Mouse (Mus musculus): ENCODE data around the gene Pgm3. TPM values are rescaled to one million over a fixed set of nuclear protein-coding genes. Genes with fewer than 3 reads are reported as not detected.
"Not testable (repeated sequence)": the region's sequence is repeated elsewhere in the genome, so short reads cannot be mapped to it uniquely, and the experiment has no call there.

Pgm3 gene
- polyA plus RNA-seq, 1 experiment from 2014 or later: 32.8 TPM

GRCm38 (mm10) chr9:86594357-86594767 is 22.7 kb upstream of the Pgm3 start:
- H3K4me1 ChIP-seq (ENCODE audit: control insufficient read depth, insufficient read depth, low read length); H3K4me3 ChIP-seq (ENCODE audit: low read depth, low read length); H3K36me3 ChIP-seq (ENCODE audit: control insufficient read depth, insufficient read depth, low read length); H3K9me3 ChIP-seq (replicated peaks; ENCODE audit: control insufficient read depth, low read length, poor library complexity, severe bottlenecking); H3K27me3 ChIP-seq (ENCODE audit: control insufficient read depth, insufficient read depth, low read depth, low read length); H3K4me2 ChIP-seq (ENCODE audit: low read length); H3K9ac ChIP-seq (ENCODE audit: low read depth, low read length); H3K27ac ChIP-seq (ENCODE audit: low read length): not testable (repeated sequence)
- 0 out of 2 replicates have a peak, but pooled peaks have one; percentile 36 for ATAC-seq
- 69% methylated on average over 9 of the region's 10 CpGs for WGBS

DNA sequence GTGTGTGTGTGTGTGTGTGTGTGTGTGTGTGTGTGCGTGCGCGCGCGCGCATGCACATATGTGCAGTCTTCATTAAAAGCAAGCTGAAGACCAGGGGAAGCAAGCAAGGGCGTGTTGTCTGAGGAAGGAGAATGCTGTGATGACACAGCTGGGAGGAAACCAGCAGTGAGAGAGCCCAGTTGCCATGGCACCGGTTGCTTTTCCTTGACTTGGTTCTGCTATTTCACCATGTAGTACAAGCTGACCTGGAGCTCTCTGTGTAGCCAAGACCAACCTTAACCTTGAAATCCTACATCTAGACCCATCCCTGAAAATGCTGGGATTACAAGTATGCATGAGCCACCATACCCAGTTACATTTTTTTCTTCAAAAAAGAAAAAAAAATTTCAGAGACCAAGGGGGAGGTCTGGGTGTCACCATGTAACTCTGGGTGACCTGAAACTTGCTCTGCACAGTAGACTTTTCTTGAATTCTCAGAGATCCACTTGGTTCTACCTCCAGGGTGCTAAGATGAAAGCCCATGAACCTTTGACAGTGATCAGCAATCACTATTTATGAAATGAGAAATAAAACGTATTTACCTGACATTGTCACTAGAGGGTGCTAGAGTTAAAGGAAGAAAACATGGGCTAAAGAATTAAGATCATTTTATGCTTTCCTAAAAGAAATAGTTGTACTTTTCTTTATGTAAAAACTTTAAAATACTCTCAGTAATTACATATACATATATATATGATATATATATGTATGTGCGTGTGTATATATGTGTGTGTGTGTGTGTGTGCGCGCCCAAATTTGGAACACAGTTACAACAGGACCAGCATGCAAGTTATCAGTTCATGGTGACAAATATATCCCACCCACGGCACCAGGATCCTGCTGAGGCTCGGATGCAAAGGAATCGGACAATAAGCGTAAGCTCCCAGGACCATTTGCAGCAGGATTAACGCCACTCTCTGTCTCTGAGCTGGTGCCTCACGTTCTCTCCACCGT is 21.3 kb upstream of the Pgm3 start:
- ATAC-seq: peak; percentile 59
- no peak overlapping the region for H3K9ac ChIP-seq (ENCODE audit: low read depth, low read length)
- WGBS: 66% methylated on average over 19 of the region's 19 CpGs
- no peak overlapping the region for H3K4me2 ChIP-seq (ENCODE audit: low read length)
- H3K27me3 ChIP-seq (ENCODE audit: control insufficient read depth, insufficient read depth, low read depth, low read length): no peaks in the 10 kb centered on the region
- H3K36me3 ChIP-seq (ENCODE audit: control insufficient read depth, insufficient read depth, low read length): no peaks in the 10 kb centered on the region
- no peak overlapping the region for H3K4me3 ChIP-seq (ENCODE audit: low read depth, low read length)
- no peaks in the 10 kb centered on the region for H3K9me3 ChIP-seq (replicated peaks; ENCODE audit: control insufficient read depth, low read length, poor library complexity, severe bottlenecking)
- H3K4me1 ChIP-seq (ENCODE audit: control insufficient read depth, insufficient read depth, low read length): peaks cover 4% of the 10 kb centered on the region
- no peak overlapping the region for H3K27ac ChIP-seq (ENCODE audit: low read length)

DNA sequence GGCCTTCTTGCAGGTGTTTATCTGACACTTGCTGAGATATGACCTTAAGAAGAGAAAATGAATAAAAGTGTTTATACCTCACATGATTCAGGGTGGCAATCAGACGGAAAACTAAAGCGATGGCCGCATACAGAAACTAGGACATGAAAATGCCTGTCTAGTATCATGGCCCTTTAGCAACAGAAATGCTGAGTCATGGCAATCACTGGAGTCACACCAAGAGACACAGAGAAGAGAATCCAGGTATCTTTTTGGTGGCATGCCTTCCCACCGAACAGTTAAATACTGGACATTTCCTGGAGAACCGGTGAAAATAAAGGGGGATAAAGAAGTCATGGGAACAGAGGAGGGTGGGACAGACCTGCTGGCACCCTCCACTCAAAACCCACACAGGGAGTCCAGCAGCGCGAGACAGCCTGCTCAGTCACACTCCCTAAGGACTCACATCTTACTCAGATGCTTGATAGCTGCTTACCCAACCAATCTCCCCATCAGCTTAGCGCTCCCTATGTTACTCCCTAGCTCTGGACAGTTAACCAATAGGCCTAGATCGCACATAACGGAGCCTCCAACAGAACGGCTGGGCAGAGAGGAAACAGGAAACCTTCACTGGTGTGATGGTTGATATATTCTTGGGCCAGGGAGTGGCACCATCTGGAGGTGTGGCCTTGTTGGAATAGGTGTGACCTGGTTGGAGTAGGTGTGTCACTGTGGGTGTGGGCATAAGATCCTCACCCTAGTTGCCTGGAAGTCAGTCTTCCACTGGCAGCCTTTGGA is 15.6 kb upstream of the Pgm3 start:
- H3K9ac ChIP-seq (ENCODE audit: low read depth, low read length): no peak overlapping the region
- no peaks in the 10 kb centered on the region for H3K36me3 ChIP-seq (ENCODE audit: control insufficient read depth, insufficient read depth, low read length)
- no peaks in the 10 kb centered on the region for H3K4me1 ChIP-seq (ENCODE audit: control insufficient read depth, insufficient read depth, low read length)
- no peak overlapping the region for H3K27ac ChIP-seq (ENCODE audit: low read length)
- no peak overlapping the region for H3K4me3 ChIP-seq (ENCODE audit: low read depth, low read length)
- no peak overlapping the region for H3K4me2 ChIP-seq (ENCODE audit: low read length)
- H3K9me3 ChIP-seq (replicated peaks; ENCODE audit: control insufficient read depth, low read length, poor library complexity, severe bottlenecking): no peaks in the 10 kb centered on the region
- no peak for ATAC-seq
- 95% methylated on average over 11 of the region's 11 CpGs for WGBS
- no peaks in the 10 kb centered on the region for H3K27me3 ChIP-seq (ENCODE audit: control insufficient read depth, insufficient read depth, low read depth, low read length)

GRCm38 (mm10) chr9:86583740-86584139 is 12.1 kb upstream of the Pgm3 start:
- Histone ChIP-seq H3K4me2 (ENCODE audit: low read length) (no peak overlapping the region), H3K4me3 (ENCODE audit: low read depth, low read length) (no peak overlapping the region), H3K9ac (ENCODE audit: low read depth, low read length) (no peak overlapping the region), H3K4me1 (ENCODE audit: control insufficient read depth, insufficient read depth, low read length) (no peaks in the 10 kb centered on the region), H3K27ac (ENCODE audit: low read length) (no peak overlapping the region), H3K9me3 (replicated peaks; ENCODE audit: control insufficient read depth, low read length, poor library complexity, severe bottlenecking) (no peaks in the 10 kb centered on the region), H3K36me3 (ENCODE audit: control insufficient read depth, insufficient read depth, low read length) (peaks cover 3% of the 10 kb centered on the region; the same call in 1 of the 2 replicates), H3K27me3 (ENCODE audit: control insufficient read depth, insufficient read depth, low read depth, low read length) (no peaks in the 10 kb centered on the region)
- WGBS: 54% methylated on average over 3 of the region's 3 CpGs
- ATAC-seq: peak; percentile 55; the same call in 1 of the 2 replicates

- Histone ChIP-seq H3K36me3 (ENCODE audit: control insufficient read depth, insufficient read depth, low read length) (peaks cover 3% of the 10 kb centered on the region; the same call in 1 of the 2 replicates), H3K4me1 (ENCODE audit: control insufficient read depth, insufficient read depth, low read length) (no peaks in the 10 kb centered on the region), H3K4me2 (ENCODE audit: low read length) (no peak overlapping the region), H3K9me3 (replicated peaks; ENCODE audit: control insufficient read depth, low read length, poor library complexity, severe bottlenecking) (no peaks in the 10 kb centered on the region), H3K27me3 (ENCODE audit: control insufficient read depth, insufficient read depth, low read depth, low read length) (no peaks in the 10 kb centered on the region), H3K9ac (ENCODE audit: low read depth, low read length) (no peak overlapping the region), H3K4me3 (ENCODE audit: low read depth, low read length) (no peak overlapping the region), H3K27ac (ENCODE audit: low read length) (no peak overlapping the region)
- ATAC-seq: no peak
- 89% methylated on average over 10 of the region's 10 CpGs for WGBS
Observed at GRCm38 (mm10) chr9:86579657-86580056, 8.0 kb upstream of the Pgm3 start.

GRCm38 (mm10) chr9:86575178-86575577 is 3.5 kb upstream of the Pgm3 start:
- peaks cover 3% of the 10 kb centered on the region; the same call in 1 of the 2 replicates for H3K36me3 ChIP-seq (ENCODE audit: control insufficient read depth, insufficient read depth, low read length)
- no peak overlapping the region for H3K4me3 ChIP-seq (ENCODE audit: low read depth, low read length)
- 93% methylated on average over 6 of the region's 6 CpGs for WGBS

GRCm38 (mm10) chr9:86573616-86574303 is 2.1 kb upstream of the Pgm3 start:
- 89% methylated on average over 20 of the region's 20 CpGs for WGBS
- Histone ChIP-seq H3K27ac (ENCODE audit: low read length) (no peak overlapping the region), H3K9me3 (replicated peaks; ENCODE audit: control insufficient read depth, low read length, poor library complexity, severe bottlenecking) (no peaks in the 10 kb centered on the region), H3K4me3 (ENCODE audit: low read depth, low read length) (no peak overlapping the region), H3K4me1 (ENCODE audit: control insufficient read depth, insufficient read depth, low read length) (peaks cover 15% of the 10 kb centered on the region), H3K4me2 (ENCODE audit: low read length) (no peak overlapping the region), H3K27me3 (ENCODE audit: control insufficient read depth, insufficient read depth, low read depth, low read length) (no peaks in the 10 kb centered on the region), H3K36me3 (ENCODE audit: control insufficient read depth, insufficient read depth, low read length) (0 out of 2 replicates have a peak, but pooled peaks cover under 1% of the 10 kb centered on the region), H3K9ac (ENCODE audit: low read depth, low read length) (no peak overlapping the region)
- no peak for ATAC-seq

More at GRCm38 (mm10) chr9:86575178-86575577, 3.5 kb upstream of the Pgm3 start:
- Histone ChIP-seq H3K9me3 (replicated peaks; ENCODE audit: control insufficient read depth, low read length, poor library complexity, severe bottlenecking) (no peaks in the 10 kb centered on the region), H3K27me3 (ENCODE audit: control insufficient read depth, insufficient read depth, low read depth, low read length) (no peaks in the 10 kb centered on the region), H3K9ac (ENCODE audit: low read depth, low read length) (no peak overlapping the region), H3K4me2 (ENCODE audit: low read length) (no peak overlapping the region), H3K4me1 (ENCODE audit: control insufficient read depth, insufficient read depth, low read length) (peaks cover 14% of the 10 kb centered on the region), H3K27ac (ENCODE audit: low read length) (no peak overlapping the region)
- ATAC-seq: no peak

GRCm38 (mm10) chr9:86572636-86573291 is 1.1 kb upstream of the Pgm3 start:
- H3K9ac ChIP-seq (ENCODE audit: low read depth, low read length): peak overlapping the region; percentile 74
- H3K9me3 ChIP-seq (replicated peaks; ENCODE audit: control insufficient read depth, low read length, poor library complexity, severe bottlenecking): no peaks in the 10 kb centered on the region
- H3K27me3 ChIP-seq (ENCODE audit: control insufficient read depth, insufficient read depth, low read depth, low read length): no peaks in the 10 kb centered on the region
- no peak overlapping the region for H3K27ac ChIP-seq (ENCODE audit: low read length)
- no peak for ATAC-seq
- 5% methylated on average over 13 of the region's 13 CpGs for WGBS
- H3K36me3 ChIP-seq (ENCODE audit: control insufficient read depth, insufficient read depth, low read length): 0 out of 2 replicates have a peak, but pooled peaks cover 2% of the 10 kb centered on the region
- peak overlapping the region; percentile 99 for H3K4me2 ChIP-seq (ENCODE audit: low read length)
- H3K4me3 ChIP-seq (ENCODE audit: low read depth, low read length): peak overlapping the region; percentile 68
- H3K4me1 ChIP-seq (ENCODE audit: control insufficient read depth, insufficient read depth, low read length): peaks cover 15% of the 10 kb centered on the region

Measured in midbrain, embryonic 16.5 days (tissue).